8 mouse cellular contexts compared by ENCODE assay signal in the genomic region with DNA sequence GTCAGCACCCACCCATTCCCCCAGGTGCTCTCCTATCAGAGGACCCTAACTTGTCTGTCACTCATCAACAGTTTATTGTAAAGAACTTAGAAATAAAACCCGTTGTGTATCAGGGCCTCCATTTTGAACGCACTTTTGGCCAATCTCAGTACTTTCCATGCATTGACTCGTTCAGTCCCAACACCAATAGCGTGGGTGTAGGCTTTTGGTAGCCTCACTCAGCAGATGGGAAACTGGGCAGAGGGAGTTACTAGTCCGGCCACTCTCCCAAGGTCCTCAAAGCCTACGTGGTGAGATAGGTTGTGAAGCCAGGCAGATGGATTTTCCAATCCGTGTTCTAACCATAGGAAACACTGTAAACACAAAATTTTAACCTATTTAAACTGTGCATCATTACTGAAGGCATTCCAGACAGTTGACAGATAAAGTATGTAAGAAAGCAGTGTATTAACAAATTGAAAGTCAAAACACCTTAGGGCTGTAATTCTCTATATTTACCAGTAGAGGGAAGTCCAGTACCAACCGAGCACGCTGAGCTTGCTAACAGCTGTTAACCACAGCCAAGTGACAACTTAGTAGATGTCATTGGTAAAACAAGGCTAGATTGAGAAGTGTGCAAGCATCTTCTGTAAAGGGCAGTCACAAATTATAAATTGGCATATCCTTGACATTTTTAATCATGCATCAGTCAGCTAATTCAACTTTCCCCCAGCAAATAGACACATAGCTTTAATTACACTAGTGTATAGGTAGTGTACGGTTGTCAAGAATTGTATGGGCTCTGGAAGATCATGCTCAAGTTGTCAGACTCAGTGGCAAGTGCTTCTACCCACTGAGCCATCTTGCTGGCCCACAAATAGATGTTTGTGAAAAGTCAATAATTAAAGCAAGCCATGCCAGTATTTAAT. TPM values are rescaled to one million over a fixed set of nuclear protein-coding genes. Genes with fewer than 3 reads are reported as not detected.
A peak's percentile ranks its signal among the peaks of the same experiment; 100 is the strongest.
DNase-seq lines count a peak whose midpoint lies in the region; ATAC-seq lines count a peak whose summit lies in the region.

No protein-coding gene starts in this region.

- no peaks in the 10 kb centered on the region for H3K36me3 ChIP-seq in neural tube, embryonic 11.5 days (ENCODE audit: control insufficient read depth, insufficient read depth, low read length)
- H3K36me3 ChIP-seq in neural tube, embryonic 13.5 days: no peaks in the 10 kb centered on the region

- H3K4me3 ChIP-seq in neural tube, embryonic 11.5 days (ENCODE audit: low read depth, low read length): no peak overlapping the region
- H3K4me3 ChIP-seq in neural tube, embryonic 13.5 days: no peak overlapping the region

- no peak overlapping the region for H3K4me2 ChIP-seq in neural tube, embryonic 11.5 days (ENCODE audit: low read depth)
- no peak overlapping the region for H3K4me2 ChIP-seq in neural tube, embryonic 13.5 days

- H3K27me3 ChIP-seq in neural tube, embryonic 11.5 days (ENCODE audit: control insufficient read depth, insufficient read depth, low read length): no peaks in the 10 kb centered on the region
- no peaks in the 10 kb centered on the region for H3K27me3 ChIP-seq in neural tube, embryonic 13.5 days

- H3K9ac ChIP-seq in neural tube, embryonic 11.5 days (ENCODE audit: low read length): no peak overlapping the region
- no peak overlapping the region for H3K9ac ChIP-seq in neural tube, embryonic 13.5 days

- ATAC-seq in frontal cortex, adult (ENCODE audit: low TSS enrichment): peak; percentile 86
- ATAC-seq in neural tube, embryonic 11.5 days (ENCODE audit: insufficient read depth, low FRiP score, low TSS enrichment): peak; percentile 61; the same call in 1 of the 2 replicates
- ATAC-seq in granulocyte monocyte progenitor cell, adult 5-6 weeks (replicated peaks; ENCODE audit: poor library complexity, severe bottlenecking): peak; percentile 74
- ATAC-seq in neural tube, embryonic 13.5 days (ENCODE audit: low read depth): peak; percentile 79

- no peaks in the 10 kb centered on the region for H3K9me3 ChIP-seq in neural tube, embryonic 11.5 days (ENCODE audit: control insufficient read depth, low read length)
- H3K9me3 ChIP-seq in neural tube, embryonic 13.5 days: no peaks in the 10 kb centered on the region

- H3K4me1 ChIP-seq in neural tube, embryonic 11.5 days (ENCODE audit: control insufficient read depth, insufficient read depth, low read length): no peaks in the 10 kb centered on the region
- H3K4me1 ChIP-seq in neural tube, embryonic 13.5 days (replicated peaks): no peaks in the 10 kb centered on the region

- no peak for DNase-seq in frontal cortex, postnatal 14 days (ENCODE audit: low spot score in 2 of 2)
- DNase-seq in neural tube, embryonic 11.5 days (ENCODE audit: low spot score): no peak
- DNase-seq in neural tube, embryonic 10.5 days (ENCODE audit: extremely low spot score, low spot score): no peak
- no peak for DNase-seq in cerebellum, adult 18-20 months
- no peak for DNase-seq in thymus, postnatal 36 days

- 64% methylated on average over 10 of the region's 10 CpGs for WGBS in neural tube, embryonic 11.5 days
- WGBS in neural tube, embryonic 13.5 days: 63% methylated on average over 10 of the region's 10 CpGs

- H3K27ac ChIP-seq in neural tube, embryonic 11.5 days (ENCODE audit: low read depth, low read length): no peak overlapping the region
- H3K27ac ChIP-seq in neural tube, embryonic 13.5 days (replicated peaks): no peak overlapping the region

RNA-seq across cellular contexts. Expression of a gene that starts 14.2 kb away (rescaled TPM):
- polyA plus RNA-seq in neural tube, embryonic 11.5 days (2014; fragmentation: Nextera tagmentation; extraction: Ambion mirVana): 0.70 and 0.82 TPM in 2 replicates
- total RNA-seq in granulocyte monocyte progenitor cell, adult 5-6 weeks (2014; fragmentation: Nextera tagmentation): 38.8 and 56.1 TPM in 2 replicates
- total RNA-seq in granulocyte monocyte progenitor cell, adult 5-6 weeks (2017): 25.8 and 26.9 TPM in 2 replicates
- polyA plus RNA-seq in neural tube, embryonic 13.5 days (2015; fragmentation: Nextera tagmentation; extraction: Ambion mirVana): 0.36 and 0.42 TPM in 2 replicates

RNA-seq across cellular contexts. Expression of a gene that starts 49.5 kb away (rescaled TPM):
- 163 and 174 TPM in 2 replicates for polyA plus RNA-seq in neural tube, embryonic 11.5 days (2014; fragmentation: Nextera tagmentation; extraction: Ambion mirVana)
- total RNA-seq in granulocyte monocyte progenitor cell, adult 5-6 weeks (2014; fragmentation: Nextera tagmentation): 214 and 221 TPM in 2 replicates
- 477 and 505 TPM in 2 replicates for total RNA-seq in granulocyte monocyte progenitor cell, adult 5-6 weeks (2017)
- 111 and 125 TPM in 2 replicates for polyA plus RNA-seq in neural tube, embryonic 13.5 days (2015; fragmentation: Nextera tagmentation; extraction: Ambion mirVana)
